Mouse (Mus musculus) embryonic fibroblast, embryonic 13.5 days (primary cell): ENCODE data around the gene Ncapg2.

Experiments
- CTCF ChIP-seq: IDR thresholded peaks from 2 replicates; pipeline ENCODE4 v1.5.1; 2011; ENCODE audit warnings: mild to moderate bottlenecking, control low read depth, low read length, moderate library complexity, borderline replicate concordance; ENCODE audit not compliant: insufficient read depth
- POLR2A ChIP-seq: IDR thresholded peaks from 2 replicates; pipeline ENCODE4 v1.6.1; 2011; ENCODE audit warnings: low read depth, mild to moderate bottlenecking, control low read depth, low read length, moderate library complexity

GRCm38 (mm10) chr12:116389868-116390267, 15.3 kb upstream of the Ncapg2 start:
- no peak for TF ChIP-seq POLR2A
- no peak for TF ChIP-seq CTCF
